Comparison of ENCODE assay signal across 31 mouse cellular contexts in genomic region chr5:111402651-111402996, GRCm38 (mm10). TPM values are rescaled to one million over a fixed set of nuclear protein-coding genes. Genes with fewer than 3 reads are reported as not detected.
DNase-seq lines count a peak whose midpoint lies in the region; ATAC-seq and TF ChIP-seq lines count a peak whose summit lies in the region.
"Had no signal": no experiment of that assay in that cellular context is flagged by ENCODE, and none has a peak within 500 bp of the region (broad histone marks: within the 10 kb centered on the region; RNA-seq: fewer than 3 reads in every experiment).

No protein-coding gene starts in this region.

- H3K4me2 ChIP-seq in stomach, embryonic 16.5 days (ENCODE audit: low read depth, low read length): no peak overlapping the region
- no peak overlapping the region for H3K4me2 ChIP-seq in forebrain, embryonic 13.5 days
- H3K4me2 ChIP-seq in midbrain, embryonic 15.5 days: no peak overlapping the region
- H3K4me2 ChIP-seq: hindbrain, embryonic 12.5 days; intestine, embryonic 15.5 days; limb, embryonic 13.5 days; liver, embryonic 12.5 days; neural tube, embryonic 12.5 days had no signal

- no peak for TF ChIP-seq POLR2A in testis, adult 2 months (IDR thresholded peaks at IDR 0.05; ENCODE audit: control insufficient read depth, low read depth, low read length)

- H3K27me3 ChIP-seq in testis, adult 2 months (ENCODE audit: control insufficient read depth, insufficient read depth, low read length): no peaks in the 10 kb centered on the region
- no peaks in the 10 kb centered on the region for H3K27me3 ChIP-seq in stomach, embryonic 16.5 days (ENCODE audit: control insufficient read depth, insufficient read depth, low read length)
- 0 out of 2 replicates have a peak, but pooled peaks cover under 1% of the 10 kb centered on the region for H3K27me3 ChIP-seq in forebrain, embryonic 13.5 days
- H3K27me3 ChIP-seq in midbrain, embryonic 15.5 days (replicated peaks): no peaks in the 10 kb centered on the region; the same call in 1 of the 2 replicates
- H3K27me3 ChIP-seq: hindbrain, embryonic 12.5 days had no signal

- H3K4me1 ChIP-seq in testis, adult 2 months (ENCODE audit: control insufficient read depth, insufficient read depth, low read length): peaks cover 6% of the 10 kb centered on the region; the same call in 1 of the 2 replicates
- peaks cover 20% of the 10 kb centered on the region for H3K4me1 ChIP-seq in stomach, embryonic 16.5 days (ENCODE audit: control insufficient read depth, insufficient read depth, low read length)
- H3K4me1 ChIP-seq in forebrain, embryonic 13.5 days: peaks cover 13% of the 10 kb centered on the region
- H3K4me1 ChIP-seq in midbrain, embryonic 15.5 days: peaks cover 8% of the 10 kb centered on the region
- H3K4me1 ChIP-seq: neural tube, embryonic 12.5 days had no signal

- WGBS in stomach, embryonic 16.5 days: 74% methylated on average over 6 of the region's 6 CpGs
- WGBS in forebrain, embryonic 13.5 days: 90% methylated on average over 6 of the region's 6 CpGs
- WGBS in midbrain, embryonic 15.5 days: 90% methylated on average over 6 of the region's 6 CpGs

- no peak overlapping the region for H3K4me3 ChIP-seq in testis, adult 2 months (ENCODE audit: control insufficient read depth, low read depth, low read length)
- H3K4me3 ChIP-seq in stomach, embryonic 16.5 days (replicated peaks; ENCODE audit: low read length): no peak overlapping the region
- H3K4me3 ChIP-seq in forebrain, embryonic 13.5 days: no peak overlapping the region
- no peak overlapping the region for H3K4me3 ChIP-seq in midbrain, embryonic 15.5 days
- H3K4me3 ChIP-seq: forebrain, embryonic 10.5 days; heart, adult 2 months; hindbrain, embryonic 12.5 days; intestine, embryonic 15.5 days; limb, embryonic 13.5 days; liver, embryonic 12.5 days; midbrain, embryonic 10.5 days; myocyte; neural tube, embryonic 12.5 days had no signal

- no peak overlapping the region for H3K9ac ChIP-seq in stomach, embryonic 16.5 days (ENCODE audit: low read length)
- H3K9ac ChIP-seq in forebrain, embryonic 13.5 days: no peak overlapping the region
- no peak overlapping the region for H3K9ac ChIP-seq in midbrain, embryonic 15.5 days
- H3K9ac ChIP-seq: hindbrain, embryonic 12.5 days; intestine, embryonic 15.5 days; limb, embryonic 13.5 days; liver, embryonic 12.5 days; liver, postnatal 0 days; neural tube, embryonic 12.5 days had no signal

- TF ChIP-seq CTCF in testis, adult 2 months (IDR thresholded peaks at IDR 0.05; ENCODE audit: control insufficient read depth, insufficient read depth, insufficient replicate concordance, low read depth, low read length): no peak

- no peak for ATAC-seq in stomach, embryonic 16.5 days (ENCODE audit: insufficient read depth, low FRiP score)
- no peak for ATAC-seq in forebrain, embryonic 13.5 days
- no peak for ATAC-seq in midbrain, embryonic 15.5 days (replicated peaks)
- ATAC-seq: CD4-positive, CD25-positive, alpha-beta regulatory T cell, adult 4 months; forebrain, embryonic 16.5 days; hindbrain, postnatal 0 days; intestine, embryonic 15.5 days; liver, embryonic 12.5 days; liver, postnatal 0 days had no signal

- H3K36me3 ChIP-seq in testis, adult 2 months (ENCODE audit: control insufficient read depth, insufficient read depth, low read length): no peaks in the 10 kb centered on the region
- no peaks in the 10 kb centered on the region for H3K36me3 ChIP-seq in stomach, embryonic 16.5 days (ENCODE audit: control insufficient read depth, insufficient read depth, low read length)
- H3K36me3 ChIP-seq in forebrain, embryonic 13.5 days (ENCODE audit: poor library complexity, severe bottlenecking): no peaks in the 10 kb centered on the region
- no peaks in the 10 kb centered on the region for H3K36me3 ChIP-seq in midbrain, embryonic 15.5 days (replicated peaks)
- H3K36me3 ChIP-seq: forebrain, embryonic 10.5 days; hindbrain, embryonic 12.5 days; intestine, embryonic 15.5 days; limb, embryonic 13.5 days; liver, embryonic 12.5 days; midbrain, embryonic 10.5 days; neural tube, embryonic 12.5 days had no signal

- H3K27ac ChIP-seq in testis, adult 2 months (ENCODE audit: control insufficient read depth, insufficient read depth, low read depth, low read length): peak overlapping the region; percentile 74
- peak overlapping the region; percentile 13; the same call in 1 of the 2 replicates for H3K27ac ChIP-seq in stomach, embryonic 16.5 days (ENCODE audit: low read length)
- no peak overlapping the region for H3K27ac ChIP-seq in forebrain, embryonic 13.5 days
- no peak overlapping the region for H3K27ac ChIP-seq in midbrain, embryonic 15.5 days
- H3K27ac ChIP-seq: forebrain, embryonic 10.5 days; heart, adult 2 months; hindbrain, embryonic 12.5 days; hindbrain, postnatal 0 days; kidney, postnatal 0 days; limb, embryonic 13.5 days; liver, embryonic 12.5 days; midbrain, embryonic 10.5 days; neural tube, embryonic 12.5 days had no signal

- H3K9me3 ChIP-seq in stomach, embryonic 16.5 days (replicated peaks; ENCODE audit: control insufficient read depth, low read length): no peaks in the 10 kb centered on the region
- H3K9me3 ChIP-seq in forebrain, embryonic 13.5 days (replicated peaks): no peaks in the 10 kb centered on the region
- no peaks in the 10 kb centered on the region for H3K9me3 ChIP-seq in midbrain, embryonic 15.5 days
- H3K9me3 ChIP-seq: forebrain, embryonic 10.5 days; hindbrain, embryonic 12.5 days; intestine, embryonic 15.5 days; limb, embryonic 13.5 days; liver, embryonic 12.5 days; midbrain, embryonic 10.5 days; neural tube, embryonic 12.5 days had no signal

- DNase-seq in heart, adult 11 months: peak; percentile 97
- no peak for DNase-seq in heart, postnatal 4 days
- no peak for DNase-seq in testis, postnatal 14 days (ENCODE audit: low spot score)
- DNase-seq: adrenal gland, adult 2 months; adrenal gland, postnatal 36 days; cerebellum, adult 2 months; cerebellum, postnatal 14 days; gastrocnemius, postnatal 14 days; kidney, adult 8-10 months; kidney, postnatal 4 days; liver, postnatal 0 days; right cerebral cortex, adult 18-20 months; thymus, adult 2 months; thymus, postnatal 36 days had no signal

RNA-seq across cellular contexts. Expression of gene Mn1, which starts 14.5 kb away (rescaled TPM):
- total RNA-seq in heart, postnatal 4 days (2021): 10 to 100 TPM; 16.5 to 17.7 TPM
- polyA plus RNA-seq in testis, adult 2 months (2012; rRNA removed): 0.23 and 0.34 TPM in 2 replicates
- 11.1 and 11.7 TPM in 2 replicates for polyA plus RNA-seq in stomach, embryonic 16.5 days (2015; fragmentation: Nextera tagmentation; extraction: Ambion mirVana)
- polyA plus RNA-seq in forebrain, embryonic 13.5 days (2015; fragmentation: Nextera tagmentation; extraction: Ambion mirVana): 81.0 and 89.3 TPM in 2 replicates
- polyA plus RNA-seq in midbrain, embryonic 15.5 days (2015; fragmentation: Nextera tagmentation; extraction: Ambion mirVana): 60.1 and 64.8 TPM in 2 replicates
- polyA plus RNA-seq: CD4-positive, CD25-positive, alpha-beta regulatory T cell, adult 4 months had no signal

Comparison
In these comparisons a context has a peak if more than half of its experiments do, and no peak if none do; other contexts are left out.
1. H3K27ac ChIP-seq: peak in testis, adult 2 months (single experiment) and stomach, embryonic 16.5 days (single experiment); none in forebrain, embryonic 13.5 days (single experiment) and midbrain, embryonic 15.5 days (single experiment).